Mouse (Mus musculus) adrenal gland, postnatal 4 days (tissue): ENCODE measurements around the gene Bcl2l13. TPM values are rescaled to one million over a fixed set of nuclear protein-coding genes. Genes with fewer than 3 reads are reported as not detected.
A peak's percentile ranks its signal among the peaks of the same experiment; 100 is the strongest.
"Not testable (repeated sequence)": the region's sequence is repeated elsewhere in the genome, so short reads cannot be mapped to it uniquely, and the experiment has no call there.

Experiments
- DNase-seq, 2 experiments: peaks; one replicate each; pipeline ENCODE4 v3.0.0; 2021 to 2022; ENCODE audit warnings: low spot score in 2 of 2, mixed read lengths in 2 of 2
- total RNA-seq, 2 experiments: library from RNA; stranded (reverse); gene quantifications; 2 replicates each; pipeline ENCODE4 v1.2.3; 2021

Gene Bcl2l13
- total RNA-seq, 2 experiments from 2014 or later = 59.4 to 61.9 TPM

DNA sequence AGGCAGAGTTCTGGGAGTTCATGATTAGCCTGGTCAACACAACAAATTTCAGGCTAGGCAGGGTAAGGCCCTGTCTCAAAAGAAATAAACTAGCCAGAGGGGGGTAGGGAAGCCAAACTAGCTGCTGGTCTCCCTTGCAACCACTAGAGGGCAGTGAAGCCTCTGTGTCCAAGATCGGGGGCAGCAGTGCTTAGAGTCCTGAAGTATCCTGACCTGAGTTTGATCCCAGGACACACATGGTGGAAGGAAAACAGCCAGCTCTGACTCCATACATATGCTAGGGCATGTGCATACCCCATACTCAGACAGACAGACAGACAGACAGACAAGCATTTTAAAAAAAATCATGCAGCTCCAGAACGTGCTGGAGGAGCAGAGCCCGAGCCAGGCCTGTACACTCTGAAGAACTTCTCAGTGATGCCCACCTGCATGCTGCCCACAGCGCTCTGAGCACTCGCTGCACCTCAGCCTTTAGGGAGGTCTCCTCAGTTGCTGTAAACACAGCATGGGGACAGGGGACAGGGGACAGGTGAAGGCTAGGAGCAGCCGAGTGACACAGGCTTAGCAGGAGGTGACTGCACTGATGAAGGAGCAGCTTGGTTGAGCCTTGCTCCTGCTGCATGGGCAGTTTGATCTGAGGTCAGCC lies 62.3 kb downstream of the Bcl2l13 start:
- DNase-seq = no peak

DNA sequence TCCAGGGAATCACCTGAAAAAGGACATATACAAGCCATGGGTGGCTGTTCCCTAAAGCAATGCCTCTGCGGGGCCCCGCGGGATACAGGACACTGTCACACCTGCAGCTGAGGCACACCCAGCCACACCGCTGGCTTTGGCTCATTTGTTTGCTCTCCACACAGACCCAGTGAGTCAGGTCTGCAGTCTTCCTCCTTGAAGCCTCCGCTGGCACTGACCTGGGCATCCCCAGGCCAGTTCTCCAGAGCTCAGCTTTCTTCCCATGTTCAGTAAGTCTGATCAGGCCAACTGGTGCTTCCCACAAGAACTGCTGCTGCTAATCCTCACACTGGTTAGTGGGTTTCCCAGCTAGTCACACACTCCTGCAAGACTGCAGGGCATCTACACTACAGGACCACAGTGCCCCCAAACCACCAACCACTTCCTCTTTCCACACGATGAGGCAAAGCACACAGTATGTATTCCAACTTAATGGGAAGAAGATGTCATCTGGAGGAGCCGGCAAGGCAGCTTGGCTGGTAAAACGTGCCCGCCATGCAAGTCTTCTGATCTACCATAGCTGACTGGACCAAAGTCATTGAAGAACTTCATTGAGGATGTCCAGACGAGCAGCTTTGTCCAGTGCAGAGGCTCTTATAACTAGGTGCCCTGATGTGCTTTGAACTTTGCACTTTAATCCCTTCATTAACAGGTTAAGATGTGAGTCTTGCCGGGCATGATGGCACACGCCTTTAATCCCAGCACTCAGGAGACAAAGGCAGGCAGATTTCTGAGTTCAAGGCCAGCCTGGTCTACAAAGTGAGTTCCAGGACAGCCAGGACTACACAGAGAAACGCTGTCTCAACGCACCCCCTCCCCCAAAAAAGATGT lies 66.0 kb downstream of the Bcl2l13 start:
- DNase-seq = no peak

DNA sequence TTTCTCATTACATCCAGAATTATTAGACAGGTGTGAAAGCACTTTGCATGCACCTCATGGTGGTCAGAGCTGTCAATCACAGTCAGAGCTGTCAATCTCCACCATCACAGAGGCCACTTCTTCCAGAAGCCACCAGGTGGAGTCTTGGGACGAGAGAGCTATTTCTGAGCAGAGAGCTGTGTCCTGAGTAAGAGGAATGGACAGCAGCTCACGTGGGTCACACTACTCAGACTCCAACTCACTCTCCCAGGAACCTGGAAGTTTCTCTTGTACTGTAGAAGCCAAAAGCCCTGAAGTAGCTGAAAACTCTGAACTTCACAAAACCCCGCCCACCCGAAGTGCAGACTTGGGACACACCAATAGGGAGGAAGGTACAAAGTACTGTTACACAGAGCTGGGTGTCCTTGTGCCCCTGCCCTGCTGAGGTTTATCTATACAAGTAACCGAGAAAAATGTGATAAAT lies 67.5 kb downstream of the Bcl2l13 start:
- DNase-seq = no peak

DNA sequence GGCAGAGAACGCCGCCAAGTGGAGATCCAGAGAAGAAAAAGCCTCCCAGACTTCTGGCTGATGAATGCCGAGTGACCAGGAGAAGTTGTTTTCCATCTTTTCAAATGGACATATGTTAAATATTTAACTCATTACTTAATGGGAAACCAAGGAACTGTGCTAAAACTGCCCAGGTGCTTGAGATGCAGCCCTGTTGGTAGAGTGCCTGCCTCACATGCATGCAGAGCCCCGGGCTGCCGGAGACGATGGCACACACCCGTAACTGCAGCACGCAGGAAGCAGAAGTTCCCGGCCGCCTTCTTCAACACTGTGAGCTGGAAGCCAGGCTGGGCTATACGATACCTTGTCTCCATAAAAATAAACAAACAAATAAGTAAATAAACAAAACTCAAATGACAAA lies 67.9 kb downstream of the Bcl2l13 start:
- no peak for DNase-seq

DNA sequence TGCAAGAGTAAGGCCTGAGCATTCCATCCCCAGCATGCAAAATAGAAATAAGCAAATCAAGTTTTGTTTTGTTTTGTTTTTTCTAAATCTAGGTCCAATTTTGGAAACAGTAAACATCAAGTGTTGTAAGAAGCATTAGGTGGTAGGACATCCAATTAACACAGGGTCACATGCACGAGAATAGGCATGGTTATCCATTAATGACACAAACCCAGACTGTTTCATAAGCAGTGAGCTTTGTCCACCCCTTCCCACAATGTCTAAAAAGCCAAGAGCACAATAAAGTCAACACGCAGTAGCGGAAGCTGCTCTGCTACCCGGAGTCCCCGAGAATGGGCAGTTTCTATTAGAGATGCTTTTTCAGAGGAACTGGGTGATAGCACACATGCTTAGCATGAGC lies 69.1 kb downstream of the Bcl2l13 start:
- no peak for DNase-seq

DNA sequence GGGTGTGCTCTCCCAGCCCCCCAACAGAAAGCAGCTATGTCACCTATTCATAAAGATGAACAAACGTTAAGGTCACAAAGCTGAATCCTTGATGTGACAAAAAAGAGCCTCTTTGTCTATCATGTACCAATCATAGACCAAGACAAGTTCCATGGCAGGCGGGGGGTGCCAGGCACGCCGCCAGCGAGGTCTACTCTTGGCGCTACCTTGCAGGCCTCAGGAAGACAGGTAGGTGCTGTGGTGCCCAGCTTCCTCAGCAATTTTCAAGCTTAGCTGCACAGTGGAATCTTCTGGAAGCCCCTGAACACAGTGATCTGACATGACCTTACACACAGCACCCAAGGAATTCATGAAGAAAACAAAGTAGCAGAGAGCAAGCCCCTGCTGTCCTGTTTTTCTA lies 70.5 kb downstream of the Bcl2l13 start:
- no peak for DNase-seq

DNA sequence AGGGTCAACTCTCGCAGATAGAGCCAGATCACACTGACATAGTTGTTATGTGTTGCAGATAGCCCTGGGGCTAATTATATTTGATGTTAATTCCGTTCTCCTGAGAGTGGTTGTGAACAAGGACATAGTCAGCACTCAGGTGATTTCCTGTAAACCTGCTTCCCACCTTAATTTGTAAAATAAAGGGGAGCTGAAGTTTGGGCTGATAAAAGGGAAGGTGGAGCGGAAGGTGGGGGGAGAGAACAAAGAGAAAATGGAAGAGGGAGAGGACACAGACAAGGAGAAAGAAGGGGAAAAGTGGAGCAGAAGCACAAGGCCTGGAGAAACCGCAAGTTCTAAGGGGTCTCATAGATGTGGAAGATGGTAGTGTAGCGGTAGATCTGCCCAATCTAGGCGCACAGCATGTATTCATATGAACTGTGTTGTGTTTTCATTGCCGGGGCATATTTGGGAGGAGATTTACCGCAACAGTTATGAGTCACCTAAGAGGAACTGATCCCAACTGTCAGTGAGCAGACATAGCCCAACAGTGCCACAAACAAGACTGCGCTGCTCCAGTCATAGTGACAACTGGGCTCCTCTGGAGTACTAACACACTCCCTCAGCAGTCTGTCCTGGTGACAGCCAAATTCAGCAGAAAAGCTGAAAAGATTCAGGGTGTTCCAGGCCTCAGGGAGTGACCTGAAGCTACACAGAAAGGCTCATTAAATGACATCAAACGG lies 72.0 kb downstream of the Bcl2l13 start:
- not testable (repeated sequence) for DNase-seq

DNA sequence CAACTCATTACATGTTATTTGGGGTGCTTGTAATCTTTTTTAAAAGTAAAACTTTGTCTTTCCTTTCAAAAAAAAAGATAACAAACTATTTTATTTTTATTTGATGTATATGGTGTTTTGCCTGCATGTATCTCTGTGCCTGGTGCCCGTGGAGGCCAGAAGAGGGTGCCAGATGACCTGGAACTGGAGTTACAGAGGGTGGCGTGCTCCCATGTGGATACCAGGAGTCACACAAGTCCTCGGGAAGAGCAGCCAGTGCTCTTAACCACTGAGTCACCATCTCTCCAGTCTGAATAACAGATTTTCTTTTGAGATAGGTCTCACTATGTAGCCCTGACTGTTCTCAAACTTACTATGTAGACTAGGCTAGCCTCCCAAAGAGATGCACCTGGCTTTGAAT lies 73.5 kb downstream of the Bcl2l13 start:
- no peak for DNase-seq

DNA sequence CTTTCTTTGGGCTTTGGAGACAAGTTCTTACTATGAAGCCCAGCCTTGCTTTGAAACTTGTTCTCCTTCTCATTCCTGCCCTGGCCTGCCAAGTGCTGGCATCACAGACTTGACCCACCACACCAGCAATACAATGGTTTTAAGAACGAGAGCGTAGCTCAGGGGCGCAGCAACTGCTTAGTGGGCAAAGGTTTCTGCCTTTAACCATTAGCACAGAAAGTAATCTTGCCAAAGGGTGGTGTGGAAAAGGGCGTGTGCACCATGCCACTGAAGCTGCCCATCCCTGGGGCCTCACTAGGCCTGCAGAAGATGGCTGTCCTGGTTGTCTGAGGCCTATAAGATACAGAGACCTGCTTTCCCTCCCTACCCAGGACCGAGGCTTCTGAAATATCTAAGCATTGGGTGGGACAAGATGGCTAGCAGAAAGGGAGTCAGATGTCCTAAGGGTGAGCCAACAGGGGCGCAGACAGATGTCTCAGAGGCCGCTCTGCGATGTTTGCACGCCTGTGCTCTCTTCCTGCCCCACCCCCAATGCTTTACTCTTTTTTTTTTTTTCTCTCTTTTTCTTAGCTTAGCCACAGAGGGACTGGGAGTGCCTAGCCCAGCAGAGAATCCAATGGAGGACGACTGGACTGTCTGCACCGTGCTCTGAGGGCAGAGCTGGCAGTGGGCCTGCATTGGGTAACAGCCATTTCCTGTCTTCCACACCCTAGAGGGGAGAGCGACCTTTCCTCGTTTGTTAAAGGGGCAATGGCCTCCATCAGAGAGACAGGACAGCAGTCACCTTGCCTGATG lies 75.4 kb downstream of the Bcl2l13 start:
- no peak for DNase-seq

DNA sequence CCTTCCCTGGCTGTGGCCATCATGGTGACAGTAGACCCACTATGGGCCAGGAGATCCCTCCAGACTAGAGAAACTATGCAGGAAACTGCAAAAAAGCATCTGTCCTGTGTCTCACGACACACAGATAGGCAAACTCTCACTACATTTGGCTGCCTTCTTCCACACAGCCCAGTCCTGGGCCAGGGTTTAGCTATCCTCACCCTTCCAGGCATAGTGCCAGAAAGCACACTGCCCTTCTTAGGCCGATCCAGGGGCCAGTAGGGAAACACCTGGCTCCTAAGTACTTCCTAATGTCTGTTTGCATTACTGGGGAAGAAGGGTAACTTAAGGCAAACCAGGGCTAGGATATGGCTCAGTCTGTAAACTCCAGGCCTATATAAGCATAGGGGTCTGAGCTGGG lies 76.9 kb downstream of the Bcl2l13 start:
- DNase-seq = no peak

DNA sequence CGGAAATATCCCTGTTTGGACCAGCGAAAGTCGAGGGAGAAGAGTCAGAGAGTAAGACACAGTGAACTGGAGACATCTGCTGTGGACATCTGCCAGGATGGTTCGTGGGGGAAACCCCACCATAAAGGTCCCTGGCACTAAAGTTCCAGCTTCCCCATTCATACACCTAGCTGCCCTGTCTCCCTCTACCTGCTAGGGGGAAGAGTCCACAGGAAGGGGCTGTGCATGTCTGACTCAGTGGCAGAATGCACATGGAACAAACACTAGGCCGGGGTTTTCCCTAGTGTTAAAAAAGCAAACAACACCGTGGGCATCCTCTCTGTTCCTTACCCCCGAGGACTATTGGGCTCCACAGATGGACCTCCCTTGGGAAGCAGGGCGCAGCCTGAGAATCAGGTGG lies 77.8 kb downstream of the Bcl2l13 start:
- DNase-seq = no peak

DNA sequence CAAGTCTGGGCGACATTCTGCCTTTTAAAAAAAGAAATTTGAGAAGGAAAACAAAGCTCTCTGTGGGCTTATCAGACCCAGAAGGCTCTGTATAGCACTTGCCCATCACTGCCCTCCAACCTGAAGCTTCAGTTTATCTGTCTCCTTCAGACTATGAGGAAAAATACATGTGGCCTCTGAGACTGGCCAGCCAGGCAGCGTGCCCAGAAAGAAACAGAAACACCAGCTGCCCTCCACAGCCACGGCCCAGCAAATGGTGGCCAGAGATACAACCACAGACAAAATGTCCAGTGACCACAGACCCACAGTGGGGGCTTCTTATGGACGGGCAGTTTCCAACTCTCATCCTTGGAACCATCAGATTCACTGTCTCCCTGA lies 78.5 kb downstream of the Bcl2l13 start:
- no peak for DNase-seq

DNA sequence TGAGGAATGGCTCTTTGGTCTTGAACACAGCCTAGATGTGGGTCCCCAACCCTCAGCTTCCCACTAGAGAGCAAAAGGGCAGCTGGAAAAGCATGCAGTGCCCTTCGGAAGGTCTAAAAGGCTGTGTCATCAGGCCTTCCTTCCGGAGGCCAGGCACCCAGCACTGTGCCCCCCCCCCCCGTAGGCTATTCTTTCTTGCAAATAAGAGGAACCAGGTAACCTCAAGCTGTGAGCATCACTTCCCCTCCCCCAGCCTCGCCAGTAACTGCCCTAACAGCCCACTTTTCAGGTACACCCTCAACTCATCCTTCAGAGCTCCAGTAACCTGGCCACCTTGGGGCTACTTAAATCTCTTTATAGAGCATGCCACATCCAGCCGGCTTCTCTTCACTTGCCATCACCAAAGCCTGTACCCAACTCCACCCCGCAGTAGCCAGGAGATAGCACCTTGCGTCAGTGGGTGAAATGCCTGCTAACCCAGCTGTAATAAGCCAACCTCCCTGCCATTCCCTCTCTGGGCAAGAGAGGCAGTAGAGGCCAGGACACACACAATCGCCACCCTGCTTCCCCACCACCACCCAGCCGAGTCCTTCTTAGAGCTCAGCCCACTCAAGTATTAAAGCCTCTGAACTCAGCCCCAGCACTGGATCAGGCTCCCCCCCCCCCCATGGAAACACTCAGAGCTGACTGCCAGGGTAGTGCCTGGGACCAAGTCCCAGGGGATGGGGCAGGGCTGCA lies 79.1 kb downstream of the Bcl2l13 start:
- DNase-seq = no peak

DNA sequence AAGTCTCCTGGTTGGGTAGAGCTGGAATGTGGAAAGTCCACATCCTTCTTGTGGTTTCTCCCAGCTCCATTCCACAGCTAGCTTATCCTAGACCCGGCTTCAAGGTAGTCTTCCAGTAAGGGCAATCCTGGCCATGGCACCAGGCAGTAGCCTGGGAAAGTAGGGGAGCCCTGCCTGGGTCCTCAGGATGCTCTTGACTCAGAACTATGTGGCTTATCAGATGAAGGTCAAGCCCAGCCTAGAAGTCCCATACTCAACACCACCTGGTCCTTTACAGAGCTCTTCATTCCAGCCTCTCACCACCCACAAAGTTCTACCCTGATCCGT lies 79.6 kb downstream of the Bcl2l13 start:
- DNase-seq = no peak

DNA sequence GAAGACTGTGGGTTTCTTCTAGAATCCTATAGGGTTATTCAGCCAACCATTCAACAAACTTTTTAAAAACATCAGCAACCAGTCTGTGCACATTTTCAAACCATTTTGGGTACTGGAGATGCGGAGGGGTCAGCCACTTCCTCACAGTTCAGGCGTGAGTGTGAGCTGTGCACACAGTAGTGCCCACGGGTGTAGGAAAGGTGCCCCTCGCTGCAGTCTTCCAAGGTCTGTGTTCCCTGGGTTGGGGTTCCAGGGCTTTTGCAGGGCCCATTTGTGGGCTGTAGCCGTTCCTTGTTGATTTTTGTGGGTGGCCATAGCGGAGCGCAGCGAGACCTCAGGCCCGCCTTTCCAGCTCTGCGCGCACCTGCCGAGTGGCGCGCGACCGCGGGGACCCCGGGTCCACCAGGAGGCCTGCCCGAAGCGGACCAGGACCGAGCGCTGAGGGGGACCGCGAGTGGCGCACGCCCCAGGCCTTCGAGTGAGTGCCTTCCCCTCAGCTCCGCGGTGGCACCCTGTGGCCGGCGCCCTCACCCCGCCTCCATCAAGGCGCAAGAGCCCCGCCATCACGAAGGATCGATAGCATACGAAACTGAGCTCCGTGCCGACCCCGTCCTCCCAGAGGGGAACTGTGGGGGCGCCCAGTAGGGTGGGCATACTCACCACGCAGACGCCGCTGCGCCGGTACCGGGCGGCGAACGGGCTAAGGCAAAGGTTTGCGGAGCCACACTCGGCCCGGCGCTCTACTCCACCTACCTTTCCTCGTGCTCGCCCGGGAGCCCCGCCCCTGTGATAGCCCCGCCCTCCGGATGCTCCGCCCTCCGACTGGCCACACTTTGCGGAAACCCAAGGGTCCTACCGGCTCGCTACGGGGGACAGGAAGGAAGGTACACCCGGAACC lies 80.3 kb downstream of the Bcl2l13 start, which contains the start of gene Bid:
Gene Bid, minus strand, starts transcription at position 780 of the 898 bp plus-strand sequence.
- DNase-seq = peak; percentile 80 to 87

DNA sequence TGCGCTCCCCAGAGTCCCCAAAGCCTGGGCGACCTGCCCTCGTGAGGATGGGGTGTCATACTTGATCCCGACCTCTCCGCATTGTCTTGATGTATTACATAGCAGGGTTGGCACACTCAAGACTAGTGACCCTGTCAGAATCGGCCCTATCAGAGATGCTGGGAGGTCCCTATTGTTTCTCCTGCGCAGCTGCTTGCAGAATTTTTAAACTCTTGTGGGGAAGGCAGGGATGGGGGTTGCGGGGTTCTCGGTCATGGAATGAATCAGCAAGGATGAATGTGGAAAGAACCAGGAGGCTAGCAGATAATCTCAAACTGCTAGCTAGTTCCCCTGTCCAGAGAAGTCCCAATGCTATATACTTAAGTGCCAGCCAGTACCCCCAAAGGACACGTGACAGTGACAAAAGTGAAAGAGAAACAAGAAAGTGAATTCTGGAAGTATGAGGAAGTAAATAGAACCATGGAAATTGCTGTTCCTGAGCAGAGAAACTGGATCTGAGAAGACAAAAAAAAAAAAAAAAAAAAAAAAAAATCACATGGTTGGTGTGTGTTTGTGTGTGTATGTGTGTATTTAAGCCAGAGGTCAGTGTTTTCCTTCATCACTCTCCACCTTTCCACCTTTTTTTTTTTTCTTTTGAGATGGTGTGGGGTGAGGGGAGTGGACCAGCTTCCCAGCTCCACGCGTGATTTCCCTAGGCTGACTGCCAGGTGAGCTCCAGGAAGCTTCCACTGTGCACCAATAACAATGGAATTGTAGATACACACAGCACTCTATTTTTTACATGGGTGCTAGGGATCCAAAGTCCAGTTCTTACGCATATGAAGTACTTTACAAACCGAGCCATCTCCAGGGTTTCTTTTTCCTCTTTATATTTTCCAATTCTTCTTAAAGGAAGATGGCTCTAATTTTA lies 81.2 kb downstream of the Bcl2l13 start:
- DNase-seq = not testable (repeated sequence)

DNA sequence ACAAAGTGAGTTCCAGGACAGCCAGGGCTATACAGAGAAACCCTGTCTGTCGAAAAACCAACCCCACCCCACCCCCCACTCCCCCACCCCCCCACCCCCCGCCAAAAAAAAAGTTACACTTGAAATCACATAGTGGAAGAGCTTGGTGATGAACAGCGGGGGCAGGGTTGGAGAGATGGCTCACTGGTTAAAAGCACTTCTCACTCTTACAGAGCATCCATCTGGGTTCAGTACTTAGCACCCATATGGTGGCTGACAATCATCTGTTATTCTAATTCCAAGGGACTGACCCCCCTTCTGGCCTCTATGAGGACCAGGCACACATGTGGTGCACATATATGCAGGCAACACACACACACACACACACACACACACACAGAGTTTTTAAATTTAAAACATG lies 82.0 kb downstream of the Bcl2l13 start:
- DNase-seq = no peak

DNA sequence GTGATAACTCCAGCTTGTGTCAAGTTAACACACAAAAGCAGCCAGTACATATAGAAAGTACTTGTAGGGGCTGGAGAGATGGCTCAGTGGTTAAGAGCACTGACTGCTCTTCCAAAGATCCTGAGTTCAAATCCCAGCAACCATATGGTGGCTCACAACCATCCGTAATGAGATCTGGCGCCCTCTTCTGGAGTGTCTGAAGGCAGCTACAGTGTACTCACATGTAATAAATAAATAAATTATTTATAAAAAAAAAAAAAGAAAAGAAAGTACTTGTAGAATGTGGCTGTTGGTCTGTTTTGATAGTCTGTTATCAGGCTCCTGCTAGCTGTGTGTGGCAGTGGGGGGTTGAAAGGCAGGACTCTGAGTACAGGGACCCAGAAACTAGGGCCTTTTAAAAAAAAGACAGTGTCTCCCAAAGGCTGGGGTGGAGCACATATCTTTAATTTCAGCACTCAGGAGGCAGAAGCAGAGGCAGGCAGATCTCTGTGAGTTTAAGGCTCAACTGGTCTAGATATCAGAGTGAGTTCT lies 88.8 kb downstream of the Bcl2l13 start:
- DNase-seq = not testable (repeated sequence)
